Mouse (Mus musculus): ENCODE measurements around the gene Uxs1.

Gene Uxs1

DNA sequence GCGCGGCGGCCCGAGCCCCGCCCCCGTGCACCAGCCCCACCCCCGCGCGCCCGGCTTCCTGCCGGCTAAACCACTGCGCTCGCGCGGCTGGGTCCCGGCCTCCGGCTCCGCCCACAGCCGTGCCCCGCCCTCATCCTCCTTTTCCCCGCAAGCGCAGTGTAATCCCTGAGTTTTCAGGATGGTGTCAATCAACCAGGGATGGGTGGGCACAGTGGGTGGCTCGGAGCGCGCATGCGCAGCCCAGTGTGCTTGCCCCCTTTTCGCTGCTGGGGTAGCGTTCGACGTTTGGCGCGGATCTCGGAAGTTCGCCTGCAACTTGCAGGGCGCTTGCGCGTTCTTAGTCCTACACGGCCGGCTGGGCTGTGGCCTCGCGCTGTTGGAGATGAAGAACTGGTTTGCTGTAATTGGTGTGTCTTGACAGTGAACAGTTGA is at the start of gene Uxs1:
TSS of gene Uxs1 (minus strand) at position 38 of the 432 bp plus-strand sequence.
- in situ Hi-C loops (cut with MboI; ENCODE audit: unreplicated experiment in 2 of 2): loop anchor here in 1 of 2 experiments (5.0 kb wide), 1 partner anchor 70 kb away; no protein-coding TSS in a partner anchor

DNA sequence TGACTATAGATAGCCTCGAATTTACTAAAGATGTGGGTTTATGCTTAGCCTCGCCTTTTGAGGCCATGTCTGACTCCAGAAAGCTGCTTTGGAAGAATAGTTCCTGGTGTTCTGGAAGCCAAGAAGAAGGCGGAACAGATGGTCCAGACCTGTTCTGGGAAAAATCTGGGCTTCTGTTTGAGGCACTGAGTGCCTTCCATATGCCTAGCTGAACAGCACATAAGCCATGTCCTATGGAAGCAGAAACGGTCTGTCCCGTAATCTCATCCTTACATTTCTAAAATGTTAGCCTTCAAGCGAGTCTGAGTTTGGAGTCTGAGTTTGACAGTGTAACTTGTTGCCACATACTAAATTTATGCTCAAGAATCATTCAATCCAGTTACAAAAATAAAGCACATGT is 49.6 kb upstream of the Uxs1 start:
- in situ Hi-C loops (cut with MboI; ENCODE audit: unreplicated experiment in 2 of 2): no loop called here

DNA sequence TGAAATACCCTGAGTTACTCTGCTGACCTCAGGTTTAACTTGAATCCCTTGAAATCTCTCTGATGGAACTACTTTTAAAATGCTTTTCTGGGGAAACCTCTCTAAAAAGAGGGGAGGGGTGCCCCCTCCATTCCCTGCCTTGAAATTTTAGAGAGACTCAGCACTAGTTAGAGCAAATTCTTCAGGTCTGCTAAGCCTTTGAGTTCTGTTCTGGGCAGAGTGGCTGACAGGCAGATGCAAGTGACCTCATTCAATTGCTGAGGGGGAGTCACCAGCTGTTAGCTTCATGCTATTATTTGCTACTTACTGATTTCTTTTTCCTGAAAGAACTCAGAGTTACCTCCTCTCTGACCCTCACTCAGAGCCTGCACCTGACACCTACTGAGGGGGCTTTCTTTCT is 43.5 kb upstream of the Uxs1 start:
- in situ Hi-C loops (cut with MboI; ENCODE audit: unreplicated experiment in 2 of 2): no loop called here

DNA sequence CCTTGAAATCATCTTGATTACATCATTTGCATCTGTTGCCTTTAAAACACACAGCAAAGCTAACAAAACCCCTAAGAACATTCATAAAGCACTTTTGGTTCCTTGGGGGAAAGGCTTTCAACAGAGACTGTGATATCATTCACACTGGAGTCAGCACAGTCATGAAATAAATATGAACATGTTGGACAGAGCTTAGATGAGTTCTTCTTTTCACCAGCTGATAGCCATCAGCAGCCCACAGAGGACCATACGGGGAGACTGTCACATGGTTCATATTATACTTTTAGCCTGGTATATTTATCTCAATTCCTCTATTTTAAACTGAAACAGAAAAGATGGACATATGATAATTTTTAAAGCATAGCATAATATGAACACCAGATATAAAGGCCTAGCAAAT is 40.9 kb upstream of the Uxs1 start:
- in situ Hi-C loops (cut with MboI; ENCODE audit: unreplicated experiment in 2 of 2): no loop called here

DNA sequence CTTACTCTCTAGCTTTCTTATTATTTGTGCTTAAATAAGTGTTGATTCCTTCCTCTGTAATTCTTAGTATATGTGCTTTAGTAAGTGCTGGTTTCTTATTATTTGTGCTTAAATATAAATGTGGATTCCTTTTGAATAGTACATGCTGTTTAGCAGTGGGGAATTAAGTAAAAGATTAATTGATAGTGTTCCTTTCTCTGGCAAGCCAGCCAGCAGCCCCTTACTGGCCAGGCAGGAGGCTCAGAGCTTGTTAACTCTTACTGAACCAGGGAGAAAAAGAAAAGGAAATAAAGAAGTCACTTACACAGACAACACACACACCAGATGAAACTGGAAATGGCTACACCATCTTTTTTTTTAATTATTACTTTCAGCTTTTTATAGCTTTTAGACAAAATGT is 37.2 kb upstream of the Uxs1 start:
- in situ Hi-C loops (cut with MboI; ENCODE audit: unreplicated experiment in 2 of 2): no loop called here

DNA sequence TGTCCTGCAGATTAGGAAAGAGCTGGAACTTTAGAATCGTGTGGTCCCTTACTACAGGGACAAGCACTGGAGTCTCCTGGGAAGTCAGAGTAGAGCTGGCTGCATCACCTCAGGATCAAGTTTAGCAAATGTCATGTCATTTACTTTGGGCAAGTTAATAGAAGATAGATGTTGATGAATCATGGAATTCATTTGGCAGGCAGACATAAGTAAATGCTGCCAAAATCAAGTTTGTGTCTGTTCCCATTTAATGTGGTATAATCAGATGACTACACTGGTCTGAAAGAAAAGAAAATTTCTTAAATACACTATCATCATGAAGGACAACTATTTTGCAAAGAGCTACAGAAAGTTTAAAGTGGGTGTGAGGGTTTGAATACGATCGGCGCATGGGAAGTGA is 35.0 kb upstream of the Uxs1 start:
- in situ Hi-C loops (cut with MboI; ENCODE audit: unreplicated experiment in 2 of 2): no loop called here

DNA sequence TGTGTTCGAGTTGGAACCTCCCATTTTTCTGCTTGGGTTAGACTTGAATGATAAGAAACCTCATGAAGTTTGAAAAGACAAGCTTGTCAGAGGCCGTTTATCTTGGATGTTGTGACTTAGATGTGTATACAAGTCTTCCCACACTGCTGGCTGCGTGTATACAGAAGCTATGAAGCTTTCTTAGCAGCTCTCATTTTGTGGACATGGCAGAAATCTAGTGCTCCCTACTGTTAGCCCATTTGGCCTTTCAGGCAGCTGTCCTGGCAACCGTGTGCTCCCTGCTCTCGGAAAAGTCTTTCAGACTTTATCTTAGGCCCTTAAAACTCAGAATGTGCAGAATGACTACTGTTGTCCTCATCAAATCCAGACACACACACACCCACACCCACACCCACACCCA is 31.4 kb upstream of the Uxs1 start:
- in situ Hi-C loops (cut with MboI; ENCODE audit: unreplicated experiment in 2 of 2): no loop called here

DNA sequence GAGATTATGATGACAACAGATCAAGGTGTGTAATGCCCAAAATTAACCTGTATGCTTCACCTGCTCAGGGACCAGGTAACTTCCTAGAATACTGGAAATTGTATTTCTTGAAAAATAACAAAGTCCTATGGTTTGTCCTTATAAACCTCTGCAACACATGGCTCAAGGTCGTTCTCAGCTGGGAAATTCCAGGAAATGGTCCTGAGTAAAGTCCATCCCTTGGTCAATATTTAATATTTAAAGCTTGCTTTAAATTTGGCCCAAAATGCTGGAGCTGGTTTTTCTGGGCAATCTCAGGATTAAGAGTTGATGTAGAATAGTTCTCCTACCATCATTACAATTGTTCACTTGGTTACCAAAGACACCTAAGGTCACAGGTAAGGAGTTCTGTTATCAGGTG is 30.1 kb upstream of the Uxs1 start:
- in situ Hi-C loops (cut with MboI; ENCODE audit: unreplicated experiment in 2 of 2): no loop called here

DNA sequence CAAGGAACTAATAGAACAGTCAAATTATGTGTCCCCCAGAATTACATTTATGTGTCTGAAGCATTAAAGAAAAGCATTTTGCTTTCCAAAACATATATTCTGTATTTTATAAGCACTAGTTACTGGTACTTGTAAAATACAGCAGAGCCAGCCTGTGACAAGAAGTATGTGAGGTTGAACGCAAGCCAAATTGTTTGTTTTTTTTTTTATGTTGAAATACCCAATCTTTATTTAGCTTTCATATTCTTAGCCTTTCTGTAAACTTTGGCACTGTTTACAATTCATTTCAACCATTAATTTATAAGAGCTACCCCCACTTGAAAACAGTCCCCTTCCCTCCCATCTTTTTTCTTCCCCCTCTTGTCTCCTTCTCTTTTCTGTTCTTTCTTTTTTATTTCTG is 28.0 kb upstream of the Uxs1 start:
- in situ Hi-C loops (cut with MboI; ENCODE audit: unreplicated experiment in 2 of 2): no loop called here

DNA sequence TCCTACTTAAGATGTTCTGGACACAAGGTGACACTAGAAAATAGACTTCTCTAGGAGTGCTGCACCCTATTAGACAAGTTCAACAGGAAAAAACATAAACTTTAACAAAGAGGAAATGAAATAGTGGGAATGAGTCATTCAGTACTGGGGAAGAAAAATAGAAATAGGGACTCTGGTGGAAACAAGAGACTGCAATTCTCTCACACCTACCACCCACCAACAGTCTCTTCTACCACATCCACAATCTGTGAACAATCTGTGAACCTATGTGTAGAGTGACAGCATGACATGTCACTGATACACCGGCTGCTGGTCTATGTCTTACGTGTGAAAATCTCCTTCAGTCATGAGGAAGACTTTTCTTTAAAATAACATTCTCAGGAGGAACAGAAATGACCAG is 15.8 kb upstream of the Uxs1 start:
- in situ Hi-C loops (cut with MboI; ENCODE audit: unreplicated experiment in 2 of 2): no loop called here

DNA sequence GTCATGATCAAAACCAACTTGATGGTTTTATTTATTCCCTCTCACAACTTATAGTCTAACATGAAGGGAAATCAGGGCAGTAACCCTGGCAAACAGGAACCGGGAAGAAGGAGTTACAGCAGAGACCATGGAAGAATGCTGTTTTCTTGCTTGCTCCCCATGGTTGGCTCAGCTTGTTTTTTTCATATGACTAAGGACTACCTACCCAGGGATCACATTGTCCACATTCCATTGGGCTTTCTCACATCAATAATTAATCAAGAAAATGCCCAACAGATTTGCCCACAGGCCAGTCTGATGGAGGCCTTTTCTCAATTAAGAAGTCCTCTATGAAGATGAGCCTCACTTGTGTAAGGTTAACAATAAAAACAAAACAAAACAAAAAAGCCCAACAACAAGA is 9.6 kb upstream of the Uxs1 start:
- in situ Hi-C loops (cut with MboI; ENCODE audit: unreplicated experiment in 2 of 2): no loop called here

DNA sequence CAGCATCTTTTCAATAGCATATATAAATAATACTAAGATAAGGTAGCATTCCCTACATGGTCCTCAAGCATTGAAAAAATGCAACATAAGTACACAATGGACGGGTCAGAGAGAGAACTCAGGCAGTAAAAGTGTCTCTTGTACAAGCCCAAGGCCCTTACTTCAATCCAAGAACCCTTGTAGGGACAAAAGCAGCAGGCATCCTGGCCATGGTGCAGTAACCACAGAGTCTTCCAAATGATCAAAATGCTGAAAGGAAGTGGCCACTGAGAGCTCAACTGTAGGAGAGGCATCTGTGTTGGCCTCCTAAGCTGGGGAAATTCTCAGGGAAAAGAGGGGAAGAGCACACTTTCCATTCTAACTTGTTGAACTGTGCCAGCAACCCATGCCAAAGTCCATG is 2.5 kb upstream of the Uxs1 start:
- in situ Hi-C loops (cut with MboI; ENCODE audit: unreplicated experiment in 2 of 2): no loop called here

DNA sequence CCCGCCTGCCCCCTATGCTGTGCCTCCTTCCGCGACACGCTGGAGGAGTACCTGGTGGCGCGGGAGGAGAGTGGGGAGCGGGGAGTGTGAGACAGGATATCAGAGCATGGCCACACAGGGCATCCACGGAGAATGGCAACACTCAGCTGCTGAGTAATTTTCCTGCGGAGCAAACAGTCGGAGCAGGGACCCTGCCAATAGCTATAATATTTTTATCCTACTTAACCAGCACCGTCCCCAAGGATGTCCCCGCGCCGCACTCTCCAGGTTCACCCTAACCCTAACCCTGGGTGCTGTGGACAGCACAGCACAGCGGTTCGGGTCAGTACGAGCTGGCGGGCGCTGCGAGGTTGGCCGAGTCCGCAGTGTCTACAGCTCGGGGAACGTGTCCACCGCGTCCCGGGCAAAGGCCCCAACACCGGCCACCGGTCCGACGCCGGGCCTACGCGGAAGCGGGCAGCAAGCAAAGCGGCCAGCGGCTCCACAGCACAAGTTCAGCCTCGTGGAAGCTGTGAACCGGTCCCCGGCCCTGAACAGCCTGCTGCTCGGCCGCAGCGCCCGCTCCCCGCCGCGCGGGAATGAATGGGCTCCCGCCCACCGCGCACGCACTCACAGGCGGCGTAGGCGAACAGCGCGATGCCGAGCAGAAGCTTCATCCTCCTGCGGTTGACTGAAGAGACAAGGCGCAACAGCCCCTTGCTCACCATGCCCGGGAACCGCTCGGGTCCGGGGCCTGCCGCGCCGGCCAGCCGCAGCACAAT is 418 bp downstream of the Uxs1 start:
- in situ Hi-C loops (cut with MboI; ENCODE audit: unreplicated experiment in 2 of 2): loop anchor here in 1 of 2 experiments (5.0 kb wide), 1 partner anchor 70 kb away; no protein-coding TSS in a partner anchor

DNA sequence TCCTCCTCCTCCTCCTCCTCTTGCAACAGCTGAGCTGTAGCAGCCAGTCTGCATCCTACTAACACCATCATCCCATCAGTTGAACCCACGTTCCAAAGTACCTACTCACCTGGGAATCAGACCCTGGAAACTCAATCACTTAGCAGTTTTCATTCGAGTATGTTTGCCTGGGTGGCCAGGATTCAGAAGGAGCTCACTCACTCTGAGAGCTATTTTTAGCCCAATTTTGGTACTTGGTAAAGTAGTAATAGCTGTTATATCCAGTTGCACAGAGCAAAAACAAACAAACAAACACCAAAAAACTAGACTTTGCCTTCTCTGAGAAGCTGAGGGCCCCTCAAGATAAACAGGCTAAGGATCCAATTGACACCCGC is 985 bp downstream of the Uxs1 start:
- in situ Hi-C loops (cut with MboI; ENCODE audit: unreplicated experiment in 2 of 2): loop anchor here in 1 of 2 experiments (5.0 kb wide), 1 partner anchor 71 kb away; no protein-coding TSS in a partner anchor

DNA sequence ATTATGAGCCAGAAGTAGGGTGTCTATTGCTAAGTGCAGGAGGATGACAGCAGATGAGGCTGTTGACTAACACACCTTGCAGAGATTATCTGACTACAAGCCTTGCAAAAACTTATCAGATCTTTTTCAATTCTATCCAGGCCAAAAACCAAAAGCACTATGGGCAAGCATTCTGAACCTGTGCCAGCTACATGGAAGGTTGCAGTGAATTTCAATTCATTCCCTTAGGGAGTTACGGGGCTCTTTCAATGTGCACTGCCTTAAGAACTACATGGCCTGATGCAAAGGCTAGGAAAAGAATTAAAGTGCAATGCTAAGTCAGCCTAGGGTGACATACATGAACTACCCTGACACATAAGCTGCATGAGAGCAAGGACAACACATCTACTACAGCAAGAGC is 4.2 kb downstream of the Uxs1 start:
- in situ Hi-C loops (cut with MboI; ENCODE audit: unreplicated experiment in 2 of 2): no loop called here

DNA sequence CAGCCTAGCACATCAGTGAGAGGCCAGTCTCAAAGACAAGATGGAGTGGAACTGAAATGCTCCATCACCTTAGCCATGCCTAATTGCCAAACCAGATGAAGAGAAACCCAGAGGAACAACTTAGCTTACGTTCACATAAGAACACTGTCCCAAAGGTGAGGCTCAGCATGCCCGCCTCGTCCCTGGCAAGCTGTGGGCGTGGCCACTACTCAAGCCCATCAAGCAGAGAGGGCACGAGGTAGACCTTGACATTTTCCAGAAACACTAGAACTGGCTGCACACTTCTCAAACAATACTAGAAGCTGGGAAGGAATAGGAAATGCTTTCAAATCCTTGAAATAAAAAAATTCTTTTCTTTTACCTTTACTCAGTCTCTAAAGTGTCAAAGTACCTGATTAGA is 5.0 kb downstream of the Uxs1 start:
- in situ Hi-C loops (cut with MboI; ENCODE audit: unreplicated experiment in 2 of 2): no loop called here

DNA sequence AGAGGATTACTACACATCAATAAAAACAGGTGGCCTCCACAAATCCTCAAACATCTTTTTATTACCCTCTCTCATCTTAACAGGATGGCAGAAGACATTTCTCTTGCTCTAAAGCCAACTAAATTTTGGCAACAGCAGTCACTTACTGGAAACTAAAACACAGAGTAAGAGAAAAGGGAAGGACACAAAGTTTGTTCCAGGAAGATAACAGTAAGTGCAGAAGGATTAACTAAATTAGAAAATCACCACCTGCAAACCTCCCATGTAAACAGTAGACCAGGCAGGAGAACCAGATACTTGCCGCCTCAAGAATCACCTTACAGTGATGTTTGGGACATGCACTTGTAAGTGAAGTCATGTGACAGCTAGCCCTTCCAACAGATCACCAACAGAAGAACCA is 5.8 kb downstream of the Uxs1 start:
- in situ Hi-C loops (cut with MboI; ENCODE audit: unreplicated experiment in 2 of 2): no loop called here

DNA sequence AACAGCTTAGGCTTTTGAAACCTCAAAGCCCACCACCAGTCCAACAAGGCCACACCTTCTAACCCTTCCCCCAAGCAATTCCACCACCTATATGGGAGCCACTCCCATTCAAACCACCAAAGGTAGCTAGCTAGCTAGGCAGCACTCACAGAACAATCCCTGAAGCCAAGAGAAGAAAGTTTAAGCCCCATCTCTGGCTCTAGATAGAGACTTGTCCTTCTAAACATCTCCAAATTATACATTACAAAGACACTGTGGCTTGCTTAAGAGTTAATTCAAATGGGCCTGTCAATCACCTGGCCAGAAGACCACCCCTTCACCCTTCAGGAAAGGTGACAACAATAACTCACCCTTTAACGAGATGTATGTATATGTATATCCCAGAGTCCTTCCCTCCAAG is 7.0 kb downstream of the Uxs1 start:
- in situ Hi-C loops (cut with MboI; ENCODE audit: unreplicated experiment in 2 of 2): no loop called here

DNA sequence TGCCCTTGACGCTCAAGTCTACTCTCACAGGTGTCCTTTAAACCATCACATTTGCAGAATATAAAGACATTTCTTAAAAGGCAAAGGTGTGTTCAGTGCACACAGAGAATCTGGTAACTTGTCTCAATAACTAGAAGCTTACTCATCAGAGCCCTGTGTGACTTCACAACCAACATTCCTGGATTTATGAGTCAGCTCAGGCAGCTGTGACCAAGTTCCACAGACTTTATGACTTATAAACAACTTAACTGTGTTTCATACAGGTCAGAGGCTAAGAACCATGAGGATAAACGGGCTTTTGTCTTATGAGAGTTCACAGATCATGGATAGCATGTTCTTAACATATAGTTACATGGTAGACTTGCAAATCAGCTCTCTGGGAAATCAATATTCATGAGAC is 8.5 kb downstream of the Uxs1 start:
- in situ Hi-C loops (cut with MboI; ENCODE audit: unreplicated experiment in 2 of 2): no loop called here

DNA sequence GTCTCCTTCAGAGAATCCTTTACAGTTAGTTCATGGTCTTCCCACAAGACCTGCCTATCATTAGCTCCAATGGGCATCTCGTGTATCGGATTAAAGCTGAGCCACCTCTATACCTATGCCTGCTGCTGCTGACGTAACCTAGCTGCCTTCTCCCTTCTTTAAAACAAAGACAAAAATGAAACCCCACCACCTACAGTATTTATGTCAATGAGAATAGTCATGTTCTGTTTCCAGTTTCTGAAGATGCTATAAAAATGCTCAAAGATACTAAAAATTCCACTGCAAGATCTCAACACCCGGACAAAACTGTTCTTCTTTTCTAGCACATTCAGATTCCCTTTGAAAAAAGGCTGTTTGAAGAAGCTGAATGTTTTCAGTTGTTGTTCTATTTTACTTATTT is 9.2 kb downstream of the Uxs1 start:
- in situ Hi-C loops (cut with MboI; ENCODE audit: unreplicated experiment in 2 of 2): no loop called here

DNA sequence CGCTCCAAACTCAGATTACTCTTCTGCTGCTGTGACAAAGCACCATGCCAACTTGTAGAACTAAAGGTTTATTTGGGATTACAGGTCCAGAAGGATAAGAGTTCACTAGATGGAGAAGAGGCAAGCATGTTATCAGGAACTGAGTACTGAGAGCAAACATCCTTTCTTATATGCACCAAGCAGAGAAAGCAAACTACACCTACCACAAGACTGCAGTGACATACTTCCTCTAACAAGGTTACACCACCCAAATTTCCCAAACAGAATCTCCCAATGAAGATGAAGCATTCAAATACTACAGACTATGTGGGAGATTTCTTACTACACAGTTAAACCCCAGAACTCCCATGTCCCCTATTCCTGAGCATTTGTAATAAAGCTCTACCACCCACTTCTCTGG is 15.8 kb downstream of the Uxs1 start:
- in situ Hi-C loops (cut with MboI; ENCODE audit: unreplicated experiment in 2 of 2): no loop called here

DNA sequence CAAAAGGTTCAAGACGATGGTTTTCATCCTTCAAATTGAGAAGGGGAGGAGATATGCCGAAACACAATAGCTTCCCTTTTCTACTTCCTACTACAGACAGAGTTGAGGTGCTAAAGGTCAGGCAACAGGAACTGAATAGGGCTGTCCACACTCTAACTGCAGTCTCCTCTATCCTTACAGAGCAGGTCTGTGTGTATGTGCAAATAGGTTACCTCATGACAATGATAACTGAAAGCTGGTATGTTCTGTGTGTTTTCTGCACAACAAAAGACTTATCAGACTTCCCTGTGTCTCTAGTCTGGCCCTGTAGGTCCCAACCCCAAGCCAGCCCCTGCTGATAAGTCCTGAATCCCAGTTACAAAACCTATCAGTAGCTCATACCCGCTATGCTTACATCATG is 16.5 kb downstream of the Uxs1 start:
- in situ Hi-C loops (cut with MboI; ENCODE audit: unreplicated experiment in 2 of 2): no loop called here

DNA sequence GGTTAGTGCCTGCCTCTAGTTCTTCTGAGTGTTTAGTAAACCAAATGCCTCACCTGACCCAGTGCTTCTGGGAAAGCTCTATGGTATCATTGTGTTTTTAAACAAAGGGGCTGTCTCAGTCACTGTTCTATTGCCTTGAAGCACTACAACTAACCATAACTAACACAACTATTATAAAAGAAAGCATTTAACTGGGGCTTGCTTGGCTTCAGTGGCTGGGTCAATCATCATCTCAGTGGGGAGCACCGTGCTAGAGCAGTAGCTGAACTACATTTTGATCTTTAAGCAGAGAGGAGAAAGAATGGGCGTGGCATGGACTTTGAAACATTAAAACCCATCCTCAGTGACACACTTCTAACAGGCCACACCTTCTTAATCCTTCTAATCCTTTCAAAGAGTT is 18.2 kb downstream of the Uxs1 start:
- in situ Hi-C loops (cut with MboI; ENCODE audit: unreplicated experiment in 2 of 2): no loop called here

All from v-Abl transformed pro-B cells (cell line).